Mouse (Mus musculus): ENCODE data around the gene Pitpnm2. TPM values are rescaled to one million over a fixed set of nuclear protein-coding genes. Genes with fewer than 3 reads are reported as not detected.
A peak's percentile ranks its signal among the peaks of the same experiment; 100 is the strongest.
"Not testable (repeated sequence)": the region's sequence is repeated elsewhere in the genome, so short reads cannot be mapped to it uniquely, and the experiment has no call there.

Pitpnm2 gene
- polyA plus RNA-seq, 1 experiment = 19.6 TPM

DNA sequence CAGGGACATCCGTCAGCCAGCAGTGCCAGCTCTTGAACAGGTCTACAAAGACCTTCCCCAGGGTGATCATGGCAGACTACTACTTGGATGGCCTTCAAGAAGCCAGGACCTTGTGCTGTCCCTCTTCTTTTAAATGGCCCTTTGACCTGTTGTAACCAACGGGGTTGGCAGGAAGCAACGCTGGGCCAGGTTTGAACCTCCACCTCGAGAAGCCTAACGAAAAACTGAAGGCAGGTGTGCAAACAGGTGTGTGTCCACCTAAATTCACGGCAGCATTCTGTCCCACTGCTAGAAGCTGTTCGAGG lies 27.9 kb downstream of the Pitpnm2 start:
- no peaks in the 10 kb centered on the region for H3K36me3 ChIP-seq (ENCODE audit: control insufficient read depth, insufficient read depth, low read length)
- WGBS = 45% methylated on average over 7 of the region's 7 CpGs
- peak overlapping the region; percentile 44 for H3K27ac ChIP-seq (ENCODE audit: insufficient read depth, low read depth, low read length)
- H3K4me3 ChIP-seq (ENCODE audit: low read depth, low read length) = no peak overlapping the region
- no peaks in the 10 kb centered on the region for H3K27me3 ChIP-seq (ENCODE audit: control insufficient read depth, insufficient read depth, low read length)
- TF ChIP-seq POLR2A (IDR thresholded peaks at IDR 0.05; ENCODE audit: low read depth, low read length) (no peak), CTCF (IDR thresholded peaks at IDR 0.05; ENCODE audit: extremely low read depth, insufficient read length, insufficient replicate concordance, low read depth, low read length) (no peak)
- peaks cover 18% of the 10 kb centered on the region; the same call in 1 of the 2 replicates for H3K4me1 ChIP-seq (ENCODE audit: control insufficient read depth, insufficient read depth, insufficient read length, low read length)

DNA sequence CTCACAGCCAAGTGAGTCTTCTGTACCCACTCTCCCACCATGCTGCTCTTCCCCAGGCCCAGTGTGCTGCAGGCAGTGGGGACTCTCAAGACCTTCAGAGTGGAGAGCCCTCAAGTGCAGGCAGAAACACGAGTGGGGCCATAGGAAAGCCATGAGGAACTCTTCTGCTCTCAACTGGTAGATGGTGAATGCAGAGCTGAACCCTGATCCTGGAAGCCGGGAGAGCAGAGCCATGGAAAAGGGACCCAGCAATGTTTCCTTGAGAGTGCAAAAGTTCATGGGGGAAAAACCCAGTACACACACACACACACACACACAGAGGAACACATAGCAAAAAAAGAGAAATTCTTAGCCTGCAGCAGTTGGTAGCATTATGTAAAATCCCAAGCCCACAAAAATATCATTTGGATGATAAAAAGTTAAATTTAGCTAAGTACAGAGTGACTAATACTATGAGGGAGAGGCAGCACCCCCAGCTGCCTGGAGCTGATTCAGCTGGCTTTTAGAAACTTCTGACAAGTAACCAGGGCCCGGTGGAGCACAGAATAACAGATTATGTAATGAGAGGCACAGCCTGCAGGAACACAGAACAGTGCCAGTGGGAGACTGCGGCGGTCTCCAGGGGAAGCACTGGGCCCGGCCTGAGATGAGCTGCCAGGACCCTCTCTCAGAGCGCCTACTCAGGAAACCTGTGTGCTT lies 28.4 kb downstream of the Pitpnm2 start:
- 66% methylated on average over 7 of the region's 7 CpGs for WGBS
- Histone ChIP-seq H3K4me3 (ENCODE audit: low read depth, low read length) (no peak overlapping the region), H3K27me3 (ENCODE audit: control insufficient read depth, insufficient read depth, low read length) (no peaks in the 10 kb centered on the region), H3K4me1 (ENCODE audit: control insufficient read depth, insufficient read depth, insufficient read length, low read length) (peaks cover 14% of the 10 kb centered on the region; the same call in 1 of the 2 replicates), H3K36me3 (ENCODE audit: control insufficient read depth, insufficient read depth, low read length) (no peaks in the 10 kb centered on the region), H3K27ac (ENCODE audit: insufficient read depth, low read depth, low read length) (peak overlapping the region; percentile 65)
- TF ChIP-seq POLR2A (IDR thresholded peaks at IDR 0.05; ENCODE audit: low read depth, low read length) (no peak), CTCF (IDR thresholded peaks at IDR 0.05; ENCODE audit: extremely low read depth, insufficient read length, insufficient replicate concordance, low read depth, low read length) (no peak)

DNA sequence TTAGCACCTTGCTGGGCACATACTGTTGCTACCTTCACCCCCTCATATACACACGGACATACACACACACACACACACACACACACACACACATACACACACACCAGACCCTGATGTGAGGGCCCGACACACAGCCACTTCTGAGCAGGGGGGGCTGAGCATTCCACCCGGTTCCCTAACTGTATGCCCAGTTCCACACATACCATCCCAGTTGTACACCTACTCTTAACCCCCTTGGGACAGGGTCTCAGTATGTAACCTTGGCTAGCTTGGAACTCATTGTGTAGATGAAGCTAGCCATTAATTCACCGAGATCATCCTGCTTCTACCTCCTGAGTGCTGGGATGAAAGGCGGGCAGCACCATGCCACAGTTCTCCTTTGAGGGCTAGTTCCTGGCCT lies 29.0 kb downstream of the Pitpnm2 start:
- Histone ChIP-seq H3K4me1 (ENCODE audit: control insufficient read depth, insufficient read depth, insufficient read length, low read length) (peaks cover 10% of the 10 kb centered on the region; the same call in 1 of the 2 replicates), H3K4me3 (ENCODE audit: low read depth, low read length) (no peak overlapping the region), H3K27ac (ENCODE audit: insufficient read depth, low read depth, low read length) (peak overlapping the region; percentile 65), H3K36me3 (ENCODE audit: control insufficient read depth, insufficient read depth, low read length) (no peaks in the 10 kb centered on the region), H3K27me3 (ENCODE audit: control insufficient read depth, insufficient read depth, low read length) (no peaks in the 10 kb centered on the region)
- 90% methylated on average over 5 of the region's 5 CpGs for WGBS
- TF ChIP-seq POLR2A (IDR thresholded peaks at IDR 0.05; ENCODE audit: low read depth, low read length) (no peak), CTCF (IDR thresholded peaks at IDR 0.05; ENCODE audit: extremely low read depth, insufficient read length, insufficient replicate concordance, low read depth, low read length) (no peak)

DNA sequence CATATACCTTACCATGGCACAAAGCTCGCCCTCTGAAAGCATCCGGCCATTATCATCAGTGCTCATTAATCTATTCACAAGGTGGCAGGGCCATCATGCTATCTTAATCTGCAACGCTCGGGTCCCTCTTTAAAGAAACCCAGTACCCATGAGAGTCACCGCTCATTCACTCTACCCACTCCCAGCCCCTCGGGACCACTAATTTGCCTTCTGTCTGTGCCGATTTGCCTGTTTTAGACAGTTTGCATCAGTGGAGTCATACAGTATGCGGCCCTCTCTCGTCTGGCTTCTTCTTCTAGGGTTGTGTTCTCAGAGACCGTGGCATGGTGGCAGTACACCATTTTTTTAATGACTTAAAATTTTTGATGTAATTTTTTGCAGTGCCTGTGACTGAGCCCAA lies 30.1 kb downstream of the Pitpnm2 start:
- Histone ChIP-seq H3K27ac (ENCODE audit: insufficient read depth, low read depth, low read length) (no peak overlapping the region), H3K4me3 (ENCODE audit: low read depth, low read length) (no peak overlapping the region), H3K4me1 (ENCODE audit: control insufficient read depth, insufficient read depth, insufficient read length, low read length) (peaks cover 10% of the 10 kb centered on the region; the same call in 1 of the 2 replicates), H3K36me3 (ENCODE audit: control insufficient read depth, insufficient read depth, low read length) (no peaks in the 10 kb centered on the region), H3K27me3 (ENCODE audit: control insufficient read depth, insufficient read depth, low read length) (no peaks in the 10 kb centered on the region)
- no peak for TF ChIP-seq CTCF (IDR thresholded peaks at IDR 0.05; ENCODE audit: extremely low read depth, insufficient read length, insufficient replicate concordance, low read depth, low read length)
- WGBS = 89% methylated on average over 10 of the region's 10 CpGs

DNA sequence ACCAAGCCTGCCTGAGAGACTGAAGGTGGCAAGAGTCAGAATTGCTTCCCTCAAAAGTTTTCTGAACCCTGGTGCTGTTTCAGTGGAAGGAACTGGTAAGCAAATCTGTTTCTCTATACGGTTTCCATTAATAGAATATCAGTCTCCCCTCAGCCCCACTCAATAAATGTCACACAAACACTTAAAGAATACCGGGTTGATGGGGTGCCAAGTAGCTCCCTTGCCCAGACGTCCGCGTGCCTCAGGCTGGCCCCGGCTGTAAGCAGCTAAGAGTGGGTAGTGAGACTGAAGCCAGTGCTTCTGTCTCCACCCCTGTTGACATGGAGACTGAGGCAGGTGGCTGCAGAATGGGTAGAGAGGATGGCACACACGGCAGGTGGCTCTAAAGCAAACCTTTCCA lies 30.6 kb downstream of the Pitpnm2 start:
- WGBS = 71% methylated on average over 7 of the region's 7 CpGs

DNA sequence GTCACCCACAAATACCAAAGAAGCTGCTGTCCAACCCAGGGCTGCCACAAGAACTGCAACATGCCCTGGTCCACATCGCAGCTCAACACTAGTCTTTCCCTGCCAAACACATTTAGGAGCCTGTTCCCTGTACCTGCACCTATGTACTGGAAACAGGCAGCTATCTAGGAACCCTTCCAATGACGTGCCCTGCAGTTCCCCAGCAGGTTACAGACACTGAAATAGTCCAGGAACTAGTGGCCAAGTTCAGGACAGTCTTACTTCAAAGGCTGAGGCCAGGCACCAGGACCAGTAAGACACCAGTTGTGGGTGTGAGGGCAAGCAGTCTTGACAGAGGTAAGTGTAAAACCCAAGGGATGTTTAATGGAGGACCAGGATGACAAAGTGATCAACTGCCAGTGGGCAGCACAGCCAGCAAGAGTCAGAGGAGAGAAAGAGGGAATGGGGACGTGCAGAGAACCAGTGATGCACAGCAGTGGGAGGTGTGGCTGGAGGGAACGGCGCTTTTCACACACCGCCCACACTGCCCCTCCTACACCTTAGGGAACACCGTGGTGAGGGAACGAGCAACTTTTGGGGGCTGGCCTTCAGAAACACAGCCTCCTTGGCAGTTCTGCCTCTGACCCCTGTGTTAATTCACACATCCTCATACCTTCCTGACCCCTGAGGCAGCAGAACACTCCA lies 31.9 kb downstream of the Pitpnm2 start:
- WGBS = 65% methylated on average over 8 of the region's 8 CpGs
- Histone ChIP-seq H3K27ac (ENCODE audit: insufficient read depth, low read depth, low read length) (no peak overlapping the region), H3K36me3 (ENCODE audit: control insufficient read depth, insufficient read depth, low read length) (no peaks in the 10 kb centered on the region), H3K4me3 (ENCODE audit: low read depth, low read length) (no peak overlapping the region), H3K4me1 (ENCODE audit: control insufficient read depth, insufficient read depth, insufficient read length, low read length) (peaks cover 13% of the 10 kb centered on the region), H3K27me3 (ENCODE audit: control insufficient read depth, insufficient read depth, low read length) (no peaks in the 10 kb centered on the region)
- TF ChIP-seq CTCF (IDR thresholded peaks at IDR 0.05; ENCODE audit: extremely low read depth, insufficient read length, insufficient replicate concordance, low read depth, low read length) = no peak
- no peak for TF ChIP-seq POLR2A (IDR thresholded peaks at IDR 0.05; ENCODE audit: low read depth, low read length)

More for the DNA sequence above, 30.6 kb downstream of the Pitpnm2 start:
- H3K27me3 ChIP-seq (ENCODE audit: control insufficient read depth, insufficient read depth, low read length) = no peaks in the 10 kb centered on the region
- H3K27ac ChIP-seq (ENCODE audit: insufficient read depth, low read depth, low read length) = no peak overlapping the region
- TF ChIP-seq CTCF (IDR thresholded peaks at IDR 0.05; ENCODE audit: extremely low read depth, insufficient read length, insufficient replicate concordance, low read depth, low read length) (no peak), POLR2A (IDR thresholded peaks at IDR 0.05; ENCODE audit: low read depth, low read length) (no peak)
- no peak overlapping the region for H3K4me3 ChIP-seq (ENCODE audit: low read depth, low read length)
- H3K4me1 ChIP-seq (ENCODE audit: control insufficient read depth, insufficient read depth, insufficient read length, low read length) = peaks cover 10% of the 10 kb centered on the region; the same call in 1 of the 2 replicates
- no peaks in the 10 kb centered on the region for H3K36me3 ChIP-seq (ENCODE audit: control insufficient read depth, insufficient read depth, low read length)

DNA sequence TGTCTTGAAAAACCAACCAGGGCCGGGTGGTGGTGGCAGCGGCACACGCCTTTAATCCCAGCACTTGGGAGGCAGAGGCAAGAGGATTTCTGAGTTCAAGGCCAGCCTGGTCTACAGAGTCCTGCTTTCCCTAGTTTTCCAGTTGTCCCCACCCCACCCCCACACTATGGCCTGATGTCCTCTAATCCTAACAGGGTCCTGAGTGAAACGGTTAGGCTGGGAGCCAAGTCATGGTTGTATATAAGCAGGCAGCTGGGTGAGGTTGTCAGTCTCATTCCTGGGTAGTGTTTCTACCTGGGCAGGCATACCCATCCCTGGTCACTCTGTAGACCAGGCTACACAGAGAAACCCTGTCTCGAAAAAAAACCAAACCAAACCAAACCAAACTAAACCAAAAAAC lies 32.5 kb downstream of the Pitpnm2 start:
- H3K36me3 ChIP-seq (ENCODE audit: control insufficient read depth, insufficient read depth, low read length); H3K27me3 ChIP-seq (ENCODE audit: control insufficient read depth, insufficient read depth, low read length); H3K27ac ChIP-seq (ENCODE audit: insufficient read depth, low read depth, low read length); H3K4me3 ChIP-seq (ENCODE audit: low read depth, low read length): not testable (repeated sequence)
- H3K4me1 ChIP-seq (ENCODE audit: control insufficient read depth, insufficient read depth, insufficient read length, low read length) = peaks cover 13% of the 10 kb centered on the region
- 77% methylated on average over 5 of the region's 5 CpGs for WGBS
